Mouse (Mus musculus) spleen, postnatal 14 days (tissue): ENCODE results near the gene Elavl2.

Source experiments
- DNase-seq, 2 experiments: peaks; one replicate each; pipeline ENCODE4 v3.0.0; 2021 to 2022; ENCODE audit warnings: low spot score in 2 of 2

Elavl2 gene

GRCm38 (mm10) chr4:91400423-91400822 lies at the start of gene Elavl2:
Gene Elavl2, minus strand, starts transcription at chr4:91400785.
- no peak for DNase-seq

GRCm38 (mm10) chr4:91447887-91448286 lies 47.3 kb upstream of the Elavl2 start:
- DNase-seq = no peak

GRCm38 (mm10) chr4:91415582-91415981 lies 15.0 kb upstream of the Elavl2 start:
- DNase-seq = no peak

- DNase-seq = no peak
Observed at GRCm38 (mm10) chr4:91405047-91405446, 4.5 kb upstream of the Elavl2 start.

GRCm38 (mm10) chr4:91399510-91400196 lies 932 bp downstream of the Elavl2 start:
- DNase-seq = no peak

- no peak for DNase-seq
Observed at GRCm38 (mm10) chr4:91391987-91392598, 8.5 kb downstream of the Elavl2 start.

- no peak for DNase-seq
Observed at GRCm38 (mm10) chr4:91387701-91388100, 12.9 kb downstream of the Elavl2 start.

- no peak for DNase-seq
Observed at GRCm38 (mm10) chr4:91381201-91381627, 19.4 kb downstream of the Elavl2 start.

- DNase-seq = no peak
Observed at GRCm38 (mm10) chr4:91380341-91381117, 20.1 kb downstream of the Elavl2 start.

GRCm38 (mm10) chr4:91379559-91379958 lies 21.0 kb downstream of the Elavl2 start:
- no peak for DNase-seq

GRCm38 (mm10) chr4:91376317-91376910 lies 24.2 kb downstream of the Elavl2 start:
- DNase-seq = no peak

- no peak for DNase-seq
Observed at GRCm38 (mm10) chr4:91375372-91375687, 25.3 kb downstream of the Elavl2 start.

- DNase-seq = no peak
Observed at GRCm38 (mm10) chr4:91374571-91375371, 25.8 kb downstream of the Elavl2 start.

GRCm38 (mm10) chr4:91372844-91373243 lies 27.7 kb downstream of the Elavl2 start:
- no peak for DNase-seq

GRCm38 (mm10) chr4:91371819-91372215 lies 28.8 kb downstream of the Elavl2 start:
- DNase-seq = no peak

- DNase-seq = no peak
Observed at GRCm38 (mm10) chr4:91371131-91371818, 29.3 kb downstream of the Elavl2 start.

GRCm38 (mm10) chr4:91365276-91365675 lies 35.3 kb downstream of the Elavl2 start:
- no peak for DNase-seq

GRCm38 (mm10) chr4:91363963-91364362 lies 36.6 kb downstream of the Elavl2 start:
- DNase-seq = no peak

- no peak for DNase-seq
Observed at GRCm38 (mm10) chr4:91362520-91362919, 38.1 kb downstream of the Elavl2 start.

GRCm38 (mm10) chr4:91353138-91353537 lies 47.4 kb downstream of the Elavl2 start:
- DNase-seq = no peak

- no peak for DNase-seq
Observed at GRCm38 (mm10) chr4:91349579-91349978, 51.0 kb downstream of the Elavl2 start.
